Mouse (Mus musculus) MEL-GATA-1-ER (cell line): ENCODE results near the gene Adipor1.

ENCODE experiments used
- DNase-seq: peaks from one replicate; pipeline ENCODE4 v3.0.0-alpha.2; 2012; ENCODE audit warnings: low read depth; ENCODE audit errors: extremely low read depth

The Adipor1 gene

GRCm38 (mm10) chr1:134415168-134415831, at the start of gene Adipor1:
Gene Adipor1, plus strand, starts transcription at chr1:134415378.
- DNase-seq = peak; percentile 87

- no peak for DNase-seq
These were observed 49.7 kb upstream of the Adipor1 start for GRCm38 (mm10) chr1:134365491-134365890.

- DNase-seq = peak; percentile 33
These were observed 46.3 kb upstream of the Adipor1 start for GRCm38 (mm10) chr1:134368777-134369337.

- no peak for DNase-seq
These were observed 41.1 kb upstream of the Adipor1 start for GRCm38 (mm10) chr1:134374124-134374523.

- no peak for DNase-seq
These were observed 34.1 kb upstream of the Adipor1 start for GRCm38 (mm10) chr1:134381051-134381450.

GRCm38 (mm10) chr1:134381795-134382625, 33.2 kb upstream of the Adipor1 start:
- DNase-seq = no peak

- DNase-seq = no peak
These were observed 30.6 kb upstream of the Adipor1 start for GRCm38 (mm10) chr1:134384581-134384980.

- DNase-seq = no peak
These were observed 30.0 kb upstream of the Adipor1 start for GRCm38 (mm10) chr1:134385176-134385575.

GRCm38 (mm10) chr1:134385666-134386065, 29.5 kb upstream of the Adipor1 start, which contains the start of gene 4933406M09Rik:
Gene 4933406M09Rik, plus strand, starts transcription at chr1:134385940.
- no peak for DNase-seq

GRCm38 (mm10) chr1:134393827-134394226, 21.4 kb upstream of the Adipor1 start:
- no peak for DNase-seq

- no peak for DNase-seq
These were observed 17.0 kb upstream of the Adipor1 start for GRCm38 (mm10) chr1:134398210-134398609.

- no peak for DNase-seq
These were observed 15.4 kb upstream of the Adipor1 start for GRCm38 (mm10) chr1:134399735-134400134.

GRCm38 (mm10) chr1:134405509-134406413, 9.4 kb upstream of the Adipor1 start, which contains the start of gene Cyb5r1:
Gene Cyb5r1, plus strand, starts transcription at chr1:134405559.
- DNase-seq = peak; percentile 76

- peak; percentile 39 for DNase-seq
These were observed 8.8 kb upstream of the Adipor1 start for GRCm38 (mm10) chr1:134406414-134406771.

GRCm38 (mm10) chr1:134408080-134408479, 7.1 kb upstream of the Adipor1 start:
- DNase-seq = no peak

GRCm38 (mm10) chr1:134411706-134412629, 3.2 kb upstream of the Adipor1 start:
- no peak for DNase-seq

- DNase-seq = no peak
These were observed 1.1 kb upstream of the Adipor1 start for GRCm38 (mm10) chr1:134414038-134414437.

GRCm38 (mm10) chr1:134414501-134415167, 544 bp upstream of the Adipor1 start:
- DNase-seq = no peak

- no peak for DNase-seq
These were observed 3.3 kb downstream of the Adipor1 start for GRCm38 (mm10) chr1:134418414-134418975.
